Comparison of ENCODE assay signal across 9 mouse cellular contexts in the genomic region with DNA sequence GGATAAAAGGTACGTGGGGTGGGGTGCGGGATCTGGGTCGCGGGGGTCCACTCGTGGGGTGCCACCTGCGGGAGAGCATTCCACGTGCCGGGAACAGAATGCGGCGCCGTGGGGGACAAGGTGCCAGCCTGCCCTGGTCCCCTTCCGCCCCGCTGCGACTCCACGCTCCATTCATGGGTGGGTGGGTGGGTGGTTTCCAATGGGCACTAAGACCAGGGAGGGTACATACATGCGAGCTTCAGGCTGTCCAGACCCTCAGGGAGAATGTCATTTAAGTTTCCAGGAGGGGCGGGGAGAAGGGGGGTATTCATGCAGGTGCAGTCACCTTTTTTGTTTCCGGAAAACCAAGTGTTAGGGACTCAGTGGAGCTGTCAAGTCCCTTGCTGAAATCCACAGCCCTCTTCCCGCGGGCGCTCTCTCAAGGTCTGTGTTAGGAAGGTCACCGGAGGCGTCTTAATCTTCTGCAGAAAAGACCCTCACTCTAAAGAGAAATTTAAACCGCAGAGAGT. TPM values are rescaled to one million over a fixed set of nuclear protein-coding genes. Genes with fewer than 3 reads are reported as not detected.
DNase-seq lines count a peak whose midpoint lies in the region; ATAC-seq and TF ChIP-seq lines count a peak whose summit lies in the region.
"Had no signal": no experiment of that assay in that cellular context is flagged by ENCODE, and none has a peak within 500 bp of the region (broad histone marks: within the 10 kb centered on the region; RNA-seq: fewer than 3 reads in every experiment).

No protein-coding gene starts in this region.

- in situ Hi-C loops in ES-E14 (cut with MboI; ENCODE audit: low sequenced_read_pairs in 2 of 2, unreplicated experiment in 2 of 2) = no loop called here

- H3K4me3 ChIP-seq in heart, adult 2 months = peak overlapping the region; percentile 35
- peak overlapping the region; percentile 61 to 71; a peak in 3 of 4 replicates for H3K4me3 ChIP-seq in ES-E14 (ENCODE audit: insufficient read depth in 1 of 2, low read depth in 1 of 2, low read length in 2 of 2, poor library complexity in 1 of 2, severe bottlenecking in 1 of 2)
- peak overlapping the region; percentile 56 for H3K4me3 ChIP-seq in embryonic facial prominence, embryonic 14.5 days (ENCODE audit: low read depth, low read length)
- H3K4me3 ChIP-seq in limb, embryonic 10.5 days = peak overlapping the region; percentile 61

- TF ChIP-seq POLR2A in heart, adult 2 months (IDR thresholded peaks at IDR 0.05; ENCODE audit: insufficient read depth, low read depth, low read length) = no peak

- 30% methylated on average over 24 of the region's 24 CpGs for WGBS in heart, adult 2 months
- 10% methylated on average over 24 of the region's 24 CpGs for WGBS in embryonic facial prominence, embryonic 14.5 days
- WGBS in limb, embryonic 10.5 days = 9% methylated on average over 24 of the region's 24 CpGs

- no peaks in the 10 kb centered on the region for H3K79me2 ChIP-seq in heart, adult 2 months (replicated peaks; ENCODE audit: control insufficient read depth, insufficient read depth, low read length)

- H3K9me3 ChIP-seq in ES-E14 (ENCODE audit: control insufficient read depth, insufficient read depth, low read depth, low read length) = no peaks in the 10 kb centered on the region
- H3K9me3 ChIP-seq in embryonic facial prominence, embryonic 14.5 days (ENCODE audit: control insufficient read depth, low read length) = no peaks in the 10 kb centered on the region
- H3K9me3 ChIP-seq in limb, embryonic 10.5 days (replicated peaks) = no peaks in the 10 kb centered on the region

- no peak for TF ChIP-seq CTCF in heart, adult 2 months (IDR thresholded peaks at IDR 0.05)

- no peak overlapping the region for H3K27ac ChIP-seq in heart, adult 2 months
- no peak overlapping the region for H3K27ac ChIP-seq in ES-E14 (ENCODE audit: insufficient read depth, low read depth, low read length, poor library complexity, severe bottlenecking)
- H3K27ac ChIP-seq in embryonic facial prominence, embryonic 14.5 days (replicated peaks; ENCODE audit: low read depth, low read length) = no peak overlapping the region
- H3K27ac ChIP-seq in limb, embryonic 10.5 days = no peak overlapping the region; the same call in 1 of the 2 replicates

- H3K4me1 ChIP-seq in heart, adult 2 months (ENCODE audit: control insufficient read depth, insufficient read depth, low read length) = no peaks in the 10 kb centered on the region
- H3K4me1 ChIP-seq in ES-E14 (ENCODE audit: control insufficient read depth in 2 of 2, insufficient read depth in 2 of 2, low read length in 2 of 2, poor library complexity in 1 of 2) = 0 out of 4 replicates have a peak, but pooled peaks cover 0 to 2% of the 10 kb centered on the region in 2 experiments
- H3K4me1 ChIP-seq in embryonic facial prominence, embryonic 14.5 days (ENCODE audit: control insufficient read depth, insufficient read depth, low read length) = peaks cover 5% of the 10 kb centered on the region; the same call in 1 of the 2 replicates
- H3K4me1 ChIP-seq in limb, embryonic 10.5 days = peaks cover 10% of the 10 kb centered on the region

- peak overlapping the region; percentile 78 for H3K9ac ChIP-seq in heart, adult 2 months (ENCODE audit: low read depth, low read length)
- H3K9ac ChIP-seq in ES-E14 (ENCODE audit: insufficient read depth, low read depth, low read length, poor library complexity, severe bottlenecking) = peak overlapping the region; percentile 61
- peak overlapping the region; percentile 60 for H3K9ac ChIP-seq in embryonic facial prominence, embryonic 14.5 days (ENCODE audit: low read depth, low read length)

- DNase-seq in heart, adult 2 months = no peak
- DNase-seq in heart, postnatal 14 days = no peak
- no peak for DNase-seq in ES-E14 (ENCODE audit: low read depth, low spot score)
- no peak for DNase-seq in embryonic facial prominence, embryonic 14.5 days (ENCODE audit: low spot score)
- peak; percentile 40 for DNase-seq in limb, embryonic 10.5 days (ENCODE audit: low spot score)
- DNase-seq in retina, embryonic 14.5 days (ENCODE audit: low spot score) = peak; percentile 17
- DNase-seq in thymus, postnatal 36 days = no peak
- DNase-seq in layer of hippocampus, postnatal 36 days = no peak

- H3K36me3 ChIP-seq in heart, adult 2 months (ENCODE audit: control insufficient read depth, insufficient read depth, low read length) = no peaks in the 10 kb centered on the region
- no peaks in the 10 kb centered on the region for H3K36me3 ChIP-seq in ES-E14 (ENCODE audit: control insufficient read depth, insufficient read depth, low read length, poor library complexity, severe bottlenecking)
- no peaks in the 10 kb centered on the region for H3K36me3 ChIP-seq in embryonic facial prominence, embryonic 14.5 days (ENCODE audit: control insufficient read depth, insufficient read depth, low read length)
- no peaks in the 10 kb centered on the region for H3K36me3 ChIP-seq in limb, embryonic 10.5 days

- intact Hi-C loops in heart, adult 2 months (cut with DNase I) = no loop called here
- intact Hi-C loops in heart, postnatal 14 days (cut with DNase I) = no loop called here

- H3K27me3 ChIP-seq in heart, adult 2 months (ENCODE audit: control insufficient read depth, insufficient read depth, low read length) = no peaks in the 10 kb centered on the region
- H3K27me3 ChIP-seq in embryonic facial prominence, embryonic 14.5 days (replicated peaks; ENCODE audit: control insufficient read depth, insufficient read depth, low read length) = peaks cover 21% of the 10 kb centered on the region
- peaks cover 50% of the 10 kb centered on the region for H3K27me3 ChIP-seq in limb, embryonic 10.5 days (ENCODE audit: low read depth, poor library complexity, severe bottlenecking)
- H3K27me3 ChIP-seq: CH12.LX had no signal

- no peak for ATAC-seq in embryonic facial prominence, embryonic 14.5 days (ENCODE audit: low read depth)

- peak overlapping the region; percentile 96 for H3K4me2 ChIP-seq in embryonic facial prominence, embryonic 14.5 days (ENCODE audit: low read depth, low read length)

- no peak for TF ChIP-seq EP300 in heart, adult 2 months (IDR thresholded peaks at IDR 0.05; ENCODE audit: insufficient read depth, low read depth, low read length)

TF ChIP-seq in ES-E14, 5 proteins besides CTCF, POLR2A, EP300 and RAD21:
- TF ChIP-seq ZNF384 (IDR thresholded peaks at IDR 0.05; ENCODE audit: low read depth, low read length) (no peak), MAFK (IDR thresholded peaks at IDR 0.05; ENCODE audit: insufficient read depth, low read depth, low read length) (no peak), HCFC1 (IDR thresholded peaks at IDR 0.05; ENCODE audit: borderline replicate concordance, insufficient read depth, low read length) (no peak), CHD2 (IDR thresholded peaks at IDR 0.05; ENCODE audit: low read depth, low read length) (no peak), ZC3H11A (IDR thresholded peaks at IDR 0.05; ENCODE audit: borderline replicate concordance, low read depth, low read length) (no peak)

RNA-seq across cellular contexts. Expression of a gene that starts 0.4 kb away (rescaled TPM):
- 10 to 100 TPM; 25.4 to 38.9 TPM for total RNA-seq in heart, adult 2 months (2021)
- polyA plus RNA-seq in heart, adult 2 months (2012; rRNA removed) = 15.3 and 35.4 TPM in 2 replicates
- 10 to 100 TPM; 18.9 to 19.3 TPM for total RNA-seq in heart, postnatal 14 days (2021)
- total RNA-seq in ES-E14 (2012; rRNA removed) = 3.4 and 4.2 TPM in 2 replicates
- polyA plus RNA-seq in embryonic facial prominence, embryonic 14.5 days (2014; fragmentation: Nextera tagmentation; extraction: Ambion mirVana) = 2.6 and 2.9 TPM in 2 replicates
- polyA plus RNA-seq in limb, embryonic 10.5 days (2016; fragmentation: Nextera tagmentation; extraction: Ambion mirVana) = 1.6 TPM in 2 replicates
- 100 to 1,000 TPM; 339 to 358 TPM for total RNA-seq in layer of hippocampus, postnatal 36 days (2021)

Comparison
In these comparisons a context has a peak if more than half of its experiments do, and no peak if none do; other contexts are left out.
1. DNase-seq: peak in limb, embryonic 10.5 days (single experiment) and retina, embryonic 14.5 days (single experiment); none in heart, adult 2 months (0 of 2), heart, postnatal 14 days (0 of 2), ES-E14 (single experiment), embryonic facial prominence, embryonic 14.5 days (single experiment), thymus, postnatal 36 days (0 of 2) and layer of hippocampus, postnatal 36 days (0 of 2).
2. RNA of a gene that starts 0.4 kb away (total RNA-seq): 339 to 358 TPM in layer of hippocampus, postnatal 36 days; 25.4 to 38.9 TPM in heart, adult 2 months, 18.9 to 19.3 TPM in heart, postnatal 14 days and 3.4 to 4.2 TPM in ES-E14; every median in the first group is over 4 times any median in the second.
3. Peak in every context shown above with its lines, with median percentiles within 50 percentile points of each other: H3K4me3 ChIP-seq and H3K9ac ChIP-seq.